Mouse (Mus musculus): ENCODE measurements around the gene Slc22a21. TPM values are rescaled to one million over a fixed set of nuclear protein-coding genes. Genes with fewer than 3 reads are reported as not detected.
"Not testable (repeated sequence)": the region's sequence is repeated elsewhere in the genome, so short reads cannot be mapped to it uniquely, and the experiment has no call there.

Gene Slc22a21
- total RNA-seq, 1 experiment from 2014 or later, result 5.3 TPM

GRCm38 (mm10) chr11:54002147-54002760 lies 22.1 kb upstream of the Slc22a21 start:
- DNase-seq, result peak; percentile 68

GRCm38 (mm10) chr11:53997661-53998060 lies 17.5 kb upstream of the Slc22a21 start:
- DNase-seq, result no peak

- DNase-seq, result no peak
Measured at GRCm38 (mm10) chr11:53992264-53992663, 12.1 kb upstream of the Slc22a21 start.

GRCm38 (mm10) chr11:53989232-53989631 lies 9.1 kb upstream of the Slc22a21 start:
- no peak for DNase-seq

GRCm38 (mm10) chr11:53988081-53988480 lies 7.9 kb upstream of the Slc22a21 start:
- DNase-seq, result no peak

- DNase-seq, result no peak
Measured at GRCm38 (mm10) chr11:53981396-53981795, 1.3 kb upstream of the Slc22a21 start.

GRCm38 (mm10) chr11:53979456-53979787 lies 710 bp downstream of the Slc22a21 start:
- not testable (repeated sequence) for DNase-seq

GRCm38 (mm10) chr11:53977672-53978071 lies 2.5 kb downstream of the Slc22a21 start:
- DNase-seq, result no peak

- DNase-seq, result no peak
Measured at GRCm38 (mm10) chr11:53975559-53975958, 4.6 kb downstream of the Slc22a21 start.

GRCm38 (mm10) chr11:53958984-53959383 lies 21.1 kb downstream of the Slc22a21 start:
- DNase-seq, result no peak

- DNase-seq, result peak; percentile 24
Measured at GRCm38 (mm10) chr11:53958176-53958575, 22.0 kb downstream of the Slc22a21 start.

- no peak for DNase-seq
Measured at GRCm38 (mm10) chr11:53956636-53957035, 23.5 kb downstream of the Slc22a21 start.

GRCm38 (mm10) chr11:53954653-53955052 lies 25.5 kb downstream of the Slc22a21 start:
- DNase-seq, result no peak

GRCm38 (mm10) chr11:53950133-53950532 lies 30.0 kb downstream of the Slc22a21 start:
- DNase-seq, result not testable (repeated sequence)

- not testable (repeated sequence) for DNase-seq
Measured at GRCm38 (mm10) chr11:53931944-53932318, 48.2 kb downstream of the Slc22a21 start.

GRCm38 (mm10) chr11:53931091-53931943 lies 48.8 kb downstream of the Slc22a21 start:
- DNase-seq, result peak; percentile 52

GRCm38 (mm10) chr11:53929741-53930140 lies 50.4 kb downstream of the Slc22a21 start:
- no peak for DNase-seq

GRCm38 (mm10) chr11:53928585-53928984 lies 51.5 kb downstream of the Slc22a21 start:
- no peak for DNase-seq

- DNase-seq, result no peak
Measured at GRCm38 (mm10) chr11:53926303-53926702, 53.8 kb downstream of the Slc22a21 start.

- DNase-seq, result no peak
Measured at GRCm38 (mm10) chr11:53918851-53919250, 61.3 kb downstream of the Slc22a21 start.

GRCm38 (mm10) chr11:53911011-53911410 lies 69.1 kb downstream of the Slc22a21 start:
- DNase-seq, result no peak

- no peak for DNase-seq
Measured at GRCm38 (mm10) chr11:53908686-53909085, 71.4 kb downstream of the Slc22a21 start.

- no peak for DNase-seq
Measured at GRCm38 (mm10) chr11:53904534-53904925, 75.6 kb downstream of the Slc22a21 start.
